Mouse (Mus musculus) spleen, embryonic (tissue): ENCODE measurements around the gene Prrx2.

ENCODE experiments used
- CTCF ChIA-PET: fragments of 350-600 bp; sonication (Branson Sonifier 250); formaldehyde crosslinking; loops from one replicate; lab custom pipeline; 2022; lab: Charles Lee

The Prrx2 gene

GRCm38 (mm10) chr2:30822460-30822859 is 12.3 kb upstream of the Prrx2 start:
- CTCF ChIA-PET, result no interaction called here

GRCm38 (mm10) chr2:30823385-30824153 is 11.2 kb upstream of the Prrx2 start:
- CTCF ChIA-PET, result no interaction called here

- CTCF ChIA-PET, result no interaction called here
Observed at GRCm38 (mm10) chr2:30826825-30827748, 7.7 kb upstream of the Prrx2 start.

- CTCF ChIA-PET, result no interaction called here
Observed at GRCm38 (mm10) chr2:30827749-30828475, 6.9 kb upstream of the Prrx2 start.

GRCm38 (mm10) chr2:30829315-30829714 is 5.5 kb upstream of the Prrx2 start:
- CTCF ChIA-PET, result interaction anchor here (0.6 kb wide), 1 partner anchor 985 kb away, joined by 9 read pairs; no protein-coding TSS in a partner anchor

- CTCF ChIA-PET, result interaction anchor here (0.5 to 0.6 kb wide), 2 partner anchors 121 to 368 kb away, joined by 3 to 10 read pairs; no protein-coding TSS in a partner anchor
Observed at GRCm38 (mm10) chr2:30830283-30830795, 4.4 kb upstream of the Prrx2 start, which contains the start of gene Asb6. Gene Asb6 (minus strand): TSS chr2:30830333.

GRCm38 (mm10) chr2:30833644-30834043 is 1.1 kb upstream of the Prrx2 start:
- CTCF ChIA-PET, result no interaction called here

GRCm38 (mm10) chr2:30836238-30836990 is 1.6 kb downstream of the Prrx2 start:
- CTCF ChIA-PET, result no interaction called here

- CTCF ChIA-PET, result interaction anchor here (0.6 kb wide), 1 partner anchor 67 kb away, joined by 5 read pairs; no protein-coding TSS in a partner anchor
Observed at GRCm38 (mm10) chr2:30842615-30843014, 7.8 kb downstream of the Prrx2 start.

GRCm38 (mm10) chr2:30845152-30846070 is 10.6 kb downstream of the Prrx2 start:
- CTCF ChIA-PET, result no interaction called here

GRCm38 (mm10) chr2:30846236-30846635 is 11.5 kb downstream of the Prrx2 start:
- CTCF ChIA-PET, result no interaction called here

- CTCF ChIA-PET, result interaction anchor here (0.6 kb wide), 1 partner anchor 15 kb away, joined by 3 read pairs; no protein-coding TSS in a partner anchor
Observed at GRCm38 (mm10) chr2:30846723-30847122, 12.0 kb downstream of the Prrx2 start.

GRCm38 (mm10) chr2:30848184-30848583 is 13.4 kb downstream of the Prrx2 start:
- CTCF ChIA-PET, result no interaction called here

- CTCF ChIA-PET, result no interaction called here
Observed at GRCm38 (mm10) chr2:30850581-30850980, 15.8 kb downstream of the Prrx2 start.

GRCm38 (mm10) chr2:30852771-30853313 is 18.1 kb downstream of the Prrx2 start:
- CTCF ChIA-PET, result no interaction called here

GRCm38 (mm10) chr2:30857076-30857475 is 22.3 kb downstream of the Prrx2 start:
- CTCF ChIA-PET, result no interaction called here

- CTCF ChIA-PET, result no interaction called here
Observed at GRCm38 (mm10) chr2:30859782-30860181, 25.0 kb downstream of the Prrx2 start.

GRCm38 (mm10) chr2:30862081-30862480 is 27.3 kb downstream of the Prrx2 start:
- CTCF ChIA-PET, result no interaction called here

GRCm38 (mm10) chr2:30863574-30863973 is 28.8 kb downstream of the Prrx2 start:
- CTCF ChIA-PET, result no interaction called here
